Mouse (Mus musculus): ENCODE results near the gene Cdc42bpa. TPM values are rescaled to one million over a fixed set of nuclear protein-coding genes. Genes with fewer than 3 reads are reported as not detected.

Cdc42bpa gene
- polyA plus RNA-seq, 1 experiment from 2014 or later = 22.2 TPM

DNA sequence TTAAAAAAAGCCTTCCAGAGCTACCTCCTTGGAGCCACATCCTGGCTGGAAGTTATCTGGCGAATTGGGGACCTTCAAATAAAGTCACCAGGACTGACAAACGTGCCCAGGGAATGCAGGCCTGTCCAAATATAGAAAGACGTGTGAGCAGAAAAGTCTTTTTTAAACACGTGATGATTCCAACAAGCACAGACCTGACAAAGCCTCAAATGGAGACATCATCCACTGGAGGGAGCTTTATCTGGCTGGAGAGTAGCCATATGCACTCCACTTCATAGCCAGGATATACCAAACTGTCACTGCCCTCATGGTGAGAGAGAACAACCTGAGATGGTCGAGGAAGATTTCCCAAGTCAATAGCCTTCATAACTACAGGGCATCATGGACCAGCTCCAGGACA is 225.6 kb downstream of the Cdc42bpa start:
- H3K4me2 ChIP-seq (replicated peaks) = no peak overlapping the region
- no peaks in the 10 kb centered on the region for H3K4me1 ChIP-seq
- H3K27me3 ChIP-seq = no peaks in the 10 kb centered on the region
- no peak overlapping the region for H3K9ac ChIP-seq (replicated peaks)
- ATAC-seq (ENCODE audit: low FRiP score, low read depth) = no peak
- no peaks in the 10 kb centered on the region for H3K9me3 ChIP-seq
- no peak overlapping the region for H3K27ac ChIP-seq (replicated peaks)
- WGBS = 71% methylated on average over 5 of the region's 5 CpGs
- no peaks in the 10 kb centered on the region for H3K36me3 ChIP-seq
- H3K4me3 ChIP-seq = no peak overlapping the region

DNA sequence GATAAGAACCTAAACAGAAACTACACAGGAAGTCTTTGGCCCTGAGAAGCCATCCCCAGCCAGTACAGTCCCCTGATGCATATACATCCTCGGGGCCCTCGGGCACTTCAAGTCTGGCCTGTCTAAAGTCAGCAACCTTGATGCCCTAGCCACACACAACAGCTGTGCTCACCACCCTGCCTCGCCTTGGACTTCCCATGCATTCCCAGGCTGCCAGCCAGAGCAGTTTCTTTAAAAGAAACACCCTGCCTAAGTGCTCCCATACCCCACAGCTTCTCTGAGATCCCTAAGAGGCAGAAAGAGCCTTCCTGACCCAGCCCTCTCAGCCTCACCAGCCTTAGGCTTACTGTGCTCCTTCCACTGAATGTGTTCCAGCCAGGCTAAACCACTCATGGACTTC is 226.1 kb downstream of the Cdc42bpa start:
- Histone ChIP-seq H3K9me3 (no peaks in the 10 kb centered on the region), H3K4me3 (no peak overlapping the region), H3K27me3 (no peaks in the 10 kb centered on the region), H3K36me3 (no peaks in the 10 kb centered on the region), H3K4me2 (replicated peaks) (no peak overlapping the region), H3K4me1 (no peaks in the 10 kb centered on the region), H3K27ac (replicated peaks) (no peak overlapping the region), H3K9ac (replicated peaks) (no peak overlapping the region)
- ATAC-seq (ENCODE audit: low FRiP score, low read depth) = no peak
- WGBS = 79% methylated on average over 3 of the region's 3 CpGs

DNA sequence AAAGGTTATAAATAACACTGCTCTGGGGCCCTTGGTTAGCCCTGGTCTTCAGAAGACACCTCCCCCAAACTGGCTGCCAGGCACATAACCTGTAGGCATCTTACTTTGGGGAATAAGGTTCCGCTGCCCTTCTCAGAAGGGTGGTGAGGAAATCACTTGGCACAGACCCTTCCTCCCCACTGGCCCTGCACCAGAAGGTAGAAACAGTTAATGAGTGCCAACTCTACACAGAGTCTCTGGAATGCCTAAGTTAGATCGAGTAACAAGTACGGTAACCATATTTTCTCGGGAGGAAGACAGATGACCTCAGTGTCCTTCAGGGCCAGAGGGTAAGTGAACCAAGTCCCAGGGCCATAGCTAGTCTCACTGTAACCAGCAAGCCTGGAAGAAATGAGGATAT is 228.7 kb downstream of the Cdc42bpa start:
- no peak for ATAC-seq (ENCODE audit: low FRiP score, low read depth)
- 90% methylated on average over 4 of the region's 4 CpGs for WGBS
- Histone ChIP-seq H3K4me1 (no peaks in the 10 kb centered on the region), H3K9me3 (no peaks in the 10 kb centered on the region), H3K9ac (replicated peaks) (no peak overlapping the region), H3K27me3 (peaks cover 1% of the 10 kb centered on the region), H3K4me3 (no peak overlapping the region), H3K4me2 (replicated peaks) (no peak overlapping the region), H3K36me3 (no peaks in the 10 kb centered on the region), H3K27ac (replicated peaks) (no peak overlapping the region)

DNA sequence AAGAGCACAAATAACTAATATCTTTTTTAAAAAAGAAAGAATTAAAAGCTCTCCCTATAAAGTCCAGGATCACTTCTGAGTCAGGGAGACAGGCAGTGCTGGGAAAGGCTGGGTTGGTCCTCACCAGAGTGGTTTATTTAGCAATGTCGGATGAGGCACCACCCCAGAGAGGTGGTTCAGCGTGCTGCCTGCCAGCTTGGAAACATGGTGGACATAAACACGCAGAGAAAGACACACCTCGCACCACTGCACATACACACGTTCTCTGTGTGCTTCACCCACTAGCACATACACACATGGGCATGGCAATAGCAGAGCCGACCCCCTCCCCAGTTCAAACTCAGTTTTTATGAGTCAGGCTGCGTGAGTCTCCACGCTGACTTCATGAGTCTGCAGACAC is 230.8 kb downstream of the Cdc42bpa start:
- Histone ChIP-seq H3K4me2 (replicated peaks) (no peak overlapping the region), H3K9ac (replicated peaks) (no peak overlapping the region), H3K9me3 (no peaks in the 10 kb centered on the region), H3K27me3 (peaks cover 15% of the 10 kb centered on the region), H3K36me3 (no peaks in the 10 kb centered on the region), H3K4me1 (peaks cover 8% of the 10 kb centered on the region), H3K4me3 (no peak overlapping the region), H3K27ac (replicated peaks) (no peak overlapping the region)
- ATAC-seq (ENCODE audit: low FRiP score, low read depth) = no peak
- WGBS = 85% methylated on average over 8 of the region's 8 CpGs

DNA sequence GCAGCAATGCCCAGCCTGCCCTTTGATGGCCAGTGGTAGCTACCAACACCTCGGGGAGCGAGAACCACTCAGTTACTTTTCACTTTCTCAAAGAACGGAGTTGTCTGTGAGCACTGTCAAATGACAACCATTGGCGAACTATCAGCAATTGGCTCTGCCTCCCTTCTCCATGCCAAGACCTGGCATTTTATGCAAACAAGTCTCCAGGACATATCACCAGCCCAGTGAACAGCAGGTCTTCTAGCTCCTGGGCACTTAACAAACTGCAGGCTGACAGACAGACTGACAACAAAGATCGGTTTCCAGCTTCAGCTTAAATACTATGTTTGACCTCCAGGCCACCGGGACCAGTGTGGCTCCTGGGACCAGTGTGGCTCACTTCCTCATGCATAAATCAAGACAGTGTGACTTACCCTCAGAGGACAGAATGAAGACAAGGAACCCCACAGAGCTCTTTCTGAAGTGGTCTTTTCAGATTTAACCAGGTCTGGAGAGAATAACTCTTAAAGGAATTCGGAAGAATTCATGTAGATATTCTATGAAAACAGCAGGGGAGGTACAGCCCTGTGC is 231.5 kb downstream of the Cdc42bpa start:
- Histone ChIP-seq H3K4me1 (peaks cover 12% of the 10 kb centered on the region), H3K9ac (replicated peaks) (no peak overlapping the region), H3K4me3 (no peak overlapping the region), H3K27ac (replicated peaks) (no peak overlapping the region), H3K36me3 (no peaks in the 10 kb centered on the region), H3K9me3 (no peaks in the 10 kb centered on the region), H3K4me2 (replicated peaks) (no peak overlapping the region), H3K27me3 (peaks cover 15% of the 10 kb centered on the region)
- 72% methylated on average over 7 of the region's 7 CpGs for WGBS
- no peak for ATAC-seq (ENCODE audit: low FRiP score, low read depth)

DNA sequence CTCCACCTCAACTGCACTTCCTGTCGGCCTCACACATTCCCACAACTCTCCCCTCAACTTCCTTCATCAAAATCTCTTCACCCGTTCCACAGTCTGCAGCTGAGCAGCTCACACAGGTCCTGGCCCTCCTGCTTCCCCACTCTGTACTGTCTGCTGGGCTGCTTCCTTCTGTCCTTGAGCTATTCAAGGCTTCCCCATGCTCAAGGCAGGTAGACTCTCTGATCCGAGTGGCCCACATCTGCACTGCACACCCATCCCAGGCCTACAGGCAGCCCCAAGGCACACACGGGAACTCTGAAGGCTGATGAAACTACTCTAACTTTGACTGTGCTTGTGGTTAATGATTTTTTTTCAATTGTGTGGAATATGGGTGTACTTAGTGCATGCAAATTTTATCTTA is 232.6 kb downstream of the Cdc42bpa start:
- H3K36me3 ChIP-seq = no peaks in the 10 kb centered on the region
- no peak overlapping the region for H3K27ac ChIP-seq (replicated peaks)
- H3K9ac ChIP-seq (replicated peaks) = no peak overlapping the region
- no peaks in the 10 kb centered on the region for H3K9me3 ChIP-seq
- ATAC-seq (ENCODE audit: low FRiP score, low read depth) = no peak
- H3K4me2 ChIP-seq (replicated peaks) = no peak overlapping the region
- no peak overlapping the region for H3K4me3 ChIP-seq
- peaks cover 12% of the 10 kb centered on the region for H3K4me1 ChIP-seq
- peaks cover 15% of the 10 kb centered on the region for H3K27me3 ChIP-seq
- 67% methylated on average over 4 of the region's 4 CpGs for WGBS

DNA sequence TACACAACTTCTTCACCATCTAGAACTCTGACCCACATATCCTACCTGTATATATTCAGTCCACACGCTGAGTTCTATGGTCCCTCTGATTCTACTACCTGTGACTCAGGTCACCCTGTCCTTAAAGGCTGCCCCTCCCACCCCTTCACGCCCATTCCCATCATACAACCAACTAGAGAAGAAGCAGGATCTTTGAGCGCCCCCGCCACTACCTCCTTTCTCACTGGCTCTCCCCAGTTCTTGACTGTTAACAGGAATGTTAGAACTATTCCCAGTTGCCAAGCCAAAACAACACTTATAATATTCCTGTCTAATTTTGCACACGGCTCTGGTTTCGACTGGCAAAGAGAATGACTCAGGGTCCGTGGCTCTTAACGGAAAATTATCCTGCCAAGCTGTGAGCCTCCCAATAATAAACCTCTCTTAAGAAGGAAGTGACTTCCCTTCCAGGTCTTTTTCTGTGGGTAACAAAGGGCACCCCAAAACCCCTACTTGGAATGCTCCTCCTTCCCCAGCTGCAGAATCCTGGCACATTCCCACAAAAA is 233.2 kb downstream of the Cdc42bpa start:
- H3K9me3 ChIP-seq = no peaks in the 10 kb centered on the region
- no peak overlapping the region for H3K4me3 ChIP-seq
- peaks cover 15% of the 10 kb centered on the region for H3K27me3 ChIP-seq
- 86% methylated on average over 8 of the region's 8 CpGs for WGBS
- no peak overlapping the region for H3K9ac ChIP-seq (replicated peaks)
- no peaks in the 10 kb centered on the region for H3K36me3 ChIP-seq
- peaks cover 12% of the 10 kb centered on the region for H3K4me1 ChIP-seq
- no peak overlapping the region for H3K4me2 ChIP-seq (replicated peaks)
- no peak overlapping the region for H3K27ac ChIP-seq (replicated peaks)
- no peak for ATAC-seq (ENCODE audit: low FRiP score, low read depth)

DNA sequence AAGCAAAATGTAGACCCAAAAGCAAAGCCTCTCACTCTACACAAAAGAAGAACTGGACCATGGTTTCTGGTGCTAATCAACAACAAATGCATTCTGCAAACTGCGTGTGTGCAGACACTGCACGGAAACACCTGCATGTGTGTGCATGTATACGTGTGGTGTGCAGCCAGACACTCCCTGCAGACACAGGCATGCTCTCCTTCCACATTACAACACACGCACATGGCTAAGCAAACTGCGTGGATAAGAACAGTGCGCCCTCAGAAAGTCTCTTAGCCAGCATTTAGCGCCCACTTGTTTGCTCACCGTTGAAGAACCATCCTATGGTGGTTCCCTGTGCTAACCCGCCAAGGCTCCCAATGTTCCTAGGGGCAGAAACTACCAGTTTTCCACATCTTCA is 233.8 kb downstream of the Cdc42bpa start:
- Histone ChIP-seq H3K36me3 (no peaks in the 10 kb centered on the region), H3K4me1 (peaks cover 12% of the 10 kb centered on the region), H3K27me3 (peaks cover 15% of the 10 kb centered on the region), H3K27ac (replicated peaks) (no peak overlapping the region), H3K9me3 (no peaks in the 10 kb centered on the region), H3K4me3 (no peak overlapping the region), H3K9ac (replicated peaks) (0 out of 2 replicates have a peak overlapping the region, but pooled peaks have one; percentile 15), H3K4me2 (replicated peaks) (no peak overlapping the region)
- ATAC-seq (ENCODE audit: low FRiP score, low read depth) = no peak
- WGBS = 88% methylated on average over 9 of the region's 9 CpGs

DNA sequence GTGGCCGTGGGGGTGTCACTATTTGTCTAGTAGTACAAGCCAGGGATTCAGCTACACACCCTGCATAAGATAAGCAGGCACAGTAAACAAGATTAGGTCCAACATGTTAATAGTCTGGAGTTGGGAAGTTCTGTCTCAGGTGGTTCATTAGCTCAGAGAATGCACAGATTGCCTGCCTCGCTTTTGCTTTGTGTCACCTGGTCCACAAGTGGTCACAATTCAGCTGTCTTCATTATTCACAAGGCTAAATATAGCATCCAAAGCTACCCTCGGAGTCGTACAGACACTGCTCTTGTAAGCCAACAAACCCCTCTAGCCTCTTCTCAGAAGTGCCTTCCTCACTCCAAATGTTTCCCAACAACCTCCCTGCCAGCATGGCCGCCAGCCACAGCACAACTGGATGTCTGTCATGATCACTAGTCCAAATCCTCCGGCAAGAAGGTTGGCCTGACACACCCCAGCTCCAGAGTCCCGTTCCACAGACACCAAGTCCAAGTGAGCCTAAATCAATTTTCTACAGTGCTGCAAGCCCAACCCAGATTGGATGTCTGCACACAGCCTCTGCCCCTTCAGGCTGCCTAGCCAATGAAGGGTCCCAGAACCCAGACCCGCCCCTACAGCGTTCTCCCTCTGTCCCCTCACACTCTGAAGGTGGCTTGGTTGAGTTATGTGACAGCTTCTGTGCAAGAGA is 234.7 kb downstream of the Cdc42bpa start:
- Histone ChIP-seq H3K4me3 (peak overlapping the region; percentile 56), H3K9me3 (no peaks in the 10 kb centered on the region), H3K27me3 (peaks cover 15% of the 10 kb centered on the region), H3K4me1 (peaks cover 12% of the 10 kb centered on the region), H3K36me3 (no peaks in the 10 kb centered on the region), H3K9ac (replicated peaks) (peak overlapping the region; percentile 32), H3K4me2 (replicated peaks) (peak overlapping the region; percentile 95), H3K27ac (replicated peaks) (no peak overlapping the region)
- WGBS = 31% methylated on average over 9 of the region's 9 CpGs
- ATAC-seq (ENCODE audit: low FRiP score, low read depth) = no peak

DNA sequence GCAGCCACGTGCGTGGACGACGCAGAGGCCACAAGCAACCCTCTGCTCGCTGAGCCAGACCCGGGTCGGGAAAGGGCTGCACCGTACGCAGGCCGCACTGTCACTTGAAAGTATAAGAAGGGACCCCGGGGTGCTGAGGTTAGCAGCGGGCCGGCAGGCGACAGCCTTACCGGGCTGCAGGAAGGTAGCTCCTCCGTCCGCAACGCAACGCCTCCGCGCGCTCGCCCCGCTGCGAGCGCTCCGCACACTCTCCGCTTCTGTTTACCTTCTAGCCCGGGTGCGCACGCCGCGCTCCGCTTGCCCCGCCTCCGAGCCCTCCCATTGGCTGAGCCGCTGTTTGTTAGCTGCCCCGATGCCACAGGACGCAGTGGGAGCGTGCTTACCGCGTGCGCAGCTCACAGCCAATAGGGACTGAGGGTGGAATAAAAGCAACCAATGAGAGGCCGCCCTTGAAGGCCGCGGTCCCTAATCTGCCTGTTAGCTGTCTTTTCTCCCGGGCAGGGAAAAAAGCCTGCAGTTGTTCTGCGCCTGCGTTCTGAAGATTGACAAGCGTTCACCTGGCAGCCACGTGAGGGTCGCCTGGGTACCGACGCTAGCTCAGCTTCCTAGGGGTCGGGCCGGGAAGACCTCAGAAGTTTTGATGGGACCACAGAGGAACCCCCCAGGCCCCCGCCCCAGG is 235.6 kb downstream of the Cdc42bpa start:
- peak overlapping the region; percentile 56 for H3K4me3 ChIP-seq
- peaks cover 12% of the 10 kb centered on the region for H3K4me1 ChIP-seq
- H3K9ac ChIP-seq (replicated peaks) = peak overlapping the region; percentile 32
- H3K36me3 ChIP-seq = no peaks in the 10 kb centered on the region
- no peaks in the 10 kb centered on the region for H3K9me3 ChIP-seq
- peak overlapping the region; percentile 95 for H3K4me2 ChIP-seq (replicated peaks)
- peak; percentile 100 for ATAC-seq (ENCODE audit: low FRiP score, low read depth)
- peaks cover 15% of the 10 kb centered on the region for H3K27me3 ChIP-seq
- H3K27ac ChIP-seq (replicated peaks) = no peak overlapping the region
- WGBS = 2% methylated on average over 57 of the region's 57 CpGs

DNA sequence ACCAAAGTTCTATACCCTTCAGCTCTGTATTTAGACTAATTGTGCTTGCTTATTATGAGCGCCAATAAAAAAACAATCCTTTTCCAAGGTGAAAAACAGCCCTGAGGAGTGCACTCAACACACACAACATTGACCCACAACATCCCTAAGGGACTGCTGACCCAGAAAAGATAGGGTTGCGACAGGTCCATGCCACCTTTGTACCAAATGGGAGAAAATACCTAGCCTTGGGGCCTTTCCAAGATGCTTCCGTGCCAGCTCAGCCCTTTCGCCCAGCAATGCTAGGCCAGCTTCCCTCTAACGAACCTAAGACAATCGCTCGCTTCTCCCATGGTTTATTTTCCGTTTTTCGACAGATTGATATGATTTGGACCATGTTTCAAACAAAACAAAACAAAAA is 236.2 kb downstream of the Cdc42bpa start:
- Histone ChIP-seq H3K36me3 (no peaks in the 10 kb centered on the region), H3K4me1 (peaks cover 12% of the 10 kb centered on the region), H3K9ac (replicated peaks) (no peak overlapping the region), H3K4me3 (peak overlapping the region; percentile 56), H3K27ac (replicated peaks) (no peak overlapping the region), H3K27me3 (peaks cover 15% of the 10 kb centered on the region), H3K9me3 (no peaks in the 10 kb centered on the region), H3K4me2 (replicated peaks) (peak overlapping the region; percentile 95)
- ATAC-seq (ENCODE audit: low FRiP score, low read depth) = no peak
- WGBS = 94% methylated on average over 9 of the region's 9 CpGs

DNA sequence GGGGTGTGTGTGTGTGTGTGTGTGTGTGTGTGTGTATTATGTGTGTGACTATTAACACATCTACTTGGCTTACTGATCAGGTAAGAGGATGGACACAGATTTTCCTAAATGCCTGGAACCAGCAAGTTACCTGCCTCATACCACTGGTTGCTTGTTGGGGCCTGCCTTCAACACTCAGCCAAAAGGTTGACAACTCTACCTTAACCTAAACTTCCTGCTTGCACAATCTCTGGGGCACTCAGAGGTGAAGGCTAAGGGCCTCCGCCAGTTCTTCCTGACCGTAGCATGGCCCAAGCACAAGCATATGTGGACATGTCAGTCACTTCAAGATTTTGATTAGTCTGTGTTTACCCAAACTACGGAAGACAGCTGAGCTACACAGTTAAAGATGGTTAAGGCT is 237.7 kb downstream of the Cdc42bpa start:
- Histone ChIP-seq H3K36me3 (no peaks in the 10 kb centered on the region), H3K9ac (replicated peaks) (no peak overlapping the region), H3K27ac (replicated peaks) (no peak overlapping the region), H3K4me1 (peaks cover 12% of the 10 kb centered on the region), H3K27me3 (peaks cover 15% of the 10 kb centered on the region), H3K4me3 (no peak overlapping the region), H3K9me3 (no peaks in the 10 kb centered on the region), H3K4me2 (replicated peaks) (no peak overlapping the region)
- no peak for ATAC-seq (ENCODE audit: low FRiP score, low read depth)
- 87% methylated on average over 3 of the region's 3 CpGs for WGBS
